Mouse (Mus musculus) frontal cortex, adult 2 months (tissue): Measurements from ENCODE around the gene Duox2. TPM values are rescaled to one million over a fixed set of nuclear protein-coding genes. Genes with fewer than 3 reads are reported as not detected.

Experiments
- DNase-seq, 2 experiments: peaks; one replicate each; pipeline ENCODE4 v3.0.0; 2022; ENCODE audit warnings: low spot score in 1 of 2; ENCODE audit errors: extremely low spot score in 1 of 2
- polyA plus RNA-seq: library from polyadenylated mRNA; depleted of rRNA; stranded (reverse); fragments of >200 nt; gene quantifications from 2 replicates; pipeline ENCODE4 v1.2.3, GENCODE M21; 2012

The Duox2 gene
- polyA plus RNA-seq, 1 experiment, result 1.1 TPM

DNA sequence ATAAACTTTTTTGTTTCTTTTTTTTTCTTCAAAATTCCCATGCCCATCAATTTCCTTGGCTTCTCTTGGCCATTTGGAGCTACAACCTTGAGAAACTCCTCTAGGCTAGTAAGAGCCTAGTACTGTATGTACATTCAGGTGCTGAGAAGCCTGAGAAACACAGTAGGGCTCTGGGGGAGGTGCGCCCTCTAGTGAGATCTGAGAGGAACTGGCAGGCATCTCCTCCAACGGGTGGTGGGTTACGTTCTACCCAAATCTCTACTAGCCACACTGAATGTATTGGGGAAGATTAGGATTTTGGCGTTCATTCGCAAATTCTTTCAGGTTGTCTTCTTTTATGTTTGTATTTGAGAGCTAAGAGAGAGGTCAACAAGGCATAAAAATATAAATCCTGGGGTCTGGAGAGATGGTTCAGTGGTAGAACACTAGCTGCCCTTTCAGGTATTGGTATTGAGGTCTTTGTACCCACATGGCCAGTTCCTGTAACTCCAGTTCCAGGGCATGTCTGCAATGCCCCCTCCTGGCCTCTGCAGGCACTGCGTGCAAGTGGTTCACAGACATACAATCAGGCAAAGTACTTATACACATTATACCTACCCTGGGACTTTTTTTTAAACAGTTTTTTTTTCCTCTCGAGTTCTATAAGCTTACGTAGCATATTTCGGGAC is 4.5 kb upstream of the Duox2 start:
- peak; percentile 13 to 83 for DNase-seq

- DNase-seq, result no peak
These were observed 3.8 kb upstream of the Duox2 start for GRCm38 (mm10) chr2:122301921-122302573.

DNA sequence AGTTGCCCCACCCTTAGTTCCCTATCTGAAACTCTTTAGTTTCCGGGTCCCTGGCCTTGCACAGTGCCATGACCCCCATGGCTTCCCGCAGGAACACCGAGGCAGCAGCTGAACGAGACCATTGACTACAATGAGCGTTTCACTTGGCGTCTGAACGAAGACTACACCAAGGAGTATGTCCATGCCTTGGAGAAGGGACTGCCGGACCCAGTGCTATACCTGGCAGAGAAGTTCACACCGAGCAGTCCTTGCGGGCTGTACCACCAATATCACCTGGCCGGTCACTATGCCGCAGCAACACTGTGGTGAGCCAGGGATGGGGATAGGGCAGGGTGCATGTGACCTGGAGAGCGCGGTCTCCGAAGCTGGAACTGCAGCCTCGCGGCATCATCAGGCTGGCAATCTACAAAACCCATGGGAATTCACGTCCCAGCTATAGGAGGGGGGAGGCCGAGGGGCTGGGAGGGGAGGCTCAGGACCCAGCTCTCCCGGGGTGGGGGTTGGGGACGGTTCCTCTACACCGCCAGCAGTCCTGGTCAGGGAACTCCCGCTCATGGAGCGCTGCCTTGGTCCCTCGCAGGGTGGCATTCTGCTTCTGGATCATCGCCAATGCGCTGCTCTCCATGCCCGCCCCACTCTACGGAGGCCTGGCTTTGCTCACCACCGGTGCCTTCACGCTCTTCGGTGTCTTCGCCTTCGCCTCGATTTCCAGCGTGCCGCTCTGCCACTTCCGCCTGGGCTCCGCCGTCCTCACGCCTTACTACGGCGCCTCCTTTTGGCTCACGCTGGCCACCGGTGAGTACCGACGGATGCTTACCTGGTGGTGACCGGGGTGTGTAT is 3.1 kb upstream of the Duox2 start:
- peak in 1 of 2 experiments; percentile 25 for DNase-seq

DNA sequence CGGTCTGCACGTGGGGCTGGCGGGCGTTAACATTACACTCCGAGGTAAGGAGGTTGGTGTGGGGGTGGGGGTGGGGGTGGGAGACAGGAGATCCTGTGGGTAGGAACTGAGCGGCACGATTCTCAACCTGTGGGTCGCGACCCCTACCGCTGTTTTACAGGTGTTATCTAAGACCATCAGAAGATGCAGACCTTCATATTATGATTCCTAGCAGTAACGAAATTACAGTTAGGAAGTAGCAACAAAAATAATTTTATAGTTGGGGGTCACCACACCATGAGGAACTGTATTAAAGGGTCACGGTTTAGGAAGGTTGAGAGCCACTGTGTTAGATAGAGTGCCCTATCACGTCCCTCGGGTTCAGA is 2.4 kb upstream of the Duox2 start:
- no peak for DNase-seq

DNA sequence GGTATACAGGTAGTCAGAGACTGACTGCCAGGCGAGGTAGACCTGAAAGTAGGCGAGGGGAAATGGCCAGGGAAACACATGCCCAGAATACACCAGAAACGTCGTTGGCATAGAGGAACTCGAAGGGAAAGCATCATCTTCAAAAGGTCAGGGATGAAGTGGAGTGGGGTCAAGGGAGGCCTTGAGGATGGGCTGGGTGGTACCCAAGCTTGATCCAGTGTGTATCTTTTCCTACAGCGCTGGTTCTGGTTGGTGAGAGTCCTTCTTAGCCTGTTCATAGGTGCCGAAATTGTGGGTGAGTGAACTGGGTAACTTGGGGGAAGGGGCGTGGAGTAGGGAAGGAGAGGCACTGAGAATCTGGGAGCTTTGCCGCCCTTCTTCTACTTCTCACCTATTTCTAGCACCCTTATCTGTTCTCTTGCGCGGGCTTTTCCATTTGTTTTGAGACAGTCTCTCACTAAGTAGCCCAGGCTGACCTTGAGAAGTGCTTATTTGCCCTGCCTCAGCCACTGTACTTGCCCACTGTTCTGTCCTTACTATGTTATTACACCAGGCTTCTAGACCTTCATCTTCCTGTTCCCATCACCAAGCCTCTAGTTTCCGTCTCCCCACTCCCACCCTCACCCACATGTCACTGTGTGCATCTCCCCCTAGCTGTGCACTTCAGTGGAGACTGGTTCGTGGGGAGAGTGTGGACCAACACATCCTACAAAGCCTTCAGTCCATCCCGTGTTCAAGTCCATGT is 1.8 kb upstream of the Duox2 start:
- DNase-seq, result no peak

DNA sequence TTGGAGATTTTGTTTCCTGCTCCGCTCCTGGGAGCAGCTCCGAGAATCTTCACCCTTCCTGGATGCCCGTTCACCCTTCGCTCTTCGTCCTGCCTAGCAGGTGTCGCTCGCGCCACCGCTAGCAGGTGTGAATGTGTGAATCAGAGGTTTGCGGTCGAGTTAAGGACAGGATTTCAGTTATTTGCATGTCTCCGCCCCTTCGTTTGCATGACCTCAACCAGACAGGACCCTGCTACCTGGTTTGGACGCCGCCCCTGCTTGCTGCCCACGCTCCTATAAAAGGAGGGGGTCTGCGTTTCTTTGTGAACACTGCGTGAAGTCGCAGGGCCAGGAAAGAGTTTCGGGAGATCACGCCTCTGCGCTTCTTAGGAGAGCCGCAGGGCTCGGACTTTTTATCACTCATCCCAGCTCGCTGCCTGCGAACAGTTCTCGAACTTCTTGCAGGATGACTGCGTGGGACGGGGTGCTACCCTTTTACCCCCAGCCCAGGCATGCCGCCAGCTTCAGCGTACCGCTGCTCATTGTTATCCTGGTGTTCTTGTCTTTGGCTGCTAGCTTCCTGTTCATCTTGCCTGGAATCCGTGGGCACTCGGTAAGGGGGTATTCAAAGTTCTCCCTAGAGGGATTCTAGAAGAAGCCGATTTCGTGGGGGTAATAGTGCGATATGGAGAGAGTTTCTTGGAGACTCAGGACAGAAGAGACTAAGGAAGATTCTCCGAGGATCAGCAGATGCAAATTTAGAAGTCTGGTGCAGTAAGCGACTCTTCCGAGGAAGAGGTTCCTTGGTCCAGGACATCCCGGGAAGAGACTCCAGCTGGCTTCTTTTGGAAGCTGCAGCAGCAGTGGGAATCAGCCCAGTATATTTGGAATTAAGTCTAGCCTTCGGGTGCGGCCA is 594 bp upstream of the Duox2 start, which contains the start of gene Duoxa2:
Gene Duoxa2, plus strand, starts transcription at position 305 of the 895 bp plus-strand sequence.
- no peak for DNase-seq

- no peak for DNase-seq
These were observed 766 bp downstream of the Duox2 start for GRCm38 (mm10) chr2:122297271-122298095.

DNA sequence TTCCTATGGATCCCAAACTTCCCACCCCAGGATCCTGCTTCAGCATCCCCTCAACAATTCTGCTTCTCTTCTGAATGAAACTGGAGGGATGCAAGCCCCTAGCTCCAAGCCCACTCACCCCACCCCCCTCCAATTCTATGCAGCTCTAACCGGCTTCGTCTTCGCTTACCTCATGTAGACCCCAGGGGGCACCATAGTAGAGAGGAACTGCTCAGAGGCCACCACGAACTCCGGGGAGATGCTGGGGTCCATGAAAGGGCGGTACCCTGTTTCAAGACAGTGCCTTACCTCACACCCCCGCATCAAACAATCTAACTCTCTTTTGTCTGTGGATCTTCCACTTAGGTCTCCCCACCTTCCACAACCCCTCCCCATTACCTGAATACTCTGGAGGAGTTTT is 3.3 kb downstream of the Duox2 start:
- no peak for DNase-seq

- no peak for DNase-seq
These were observed 12.1 kb downstream of the Duox2 start for GRCm38 (mm10) chr2:122286137-122286536.

GRCm38 (mm10) chr2:122284091-122284490 is 14.2 kb downstream of the Duox2 start:
- DNase-seq, result no peak

DNA sequence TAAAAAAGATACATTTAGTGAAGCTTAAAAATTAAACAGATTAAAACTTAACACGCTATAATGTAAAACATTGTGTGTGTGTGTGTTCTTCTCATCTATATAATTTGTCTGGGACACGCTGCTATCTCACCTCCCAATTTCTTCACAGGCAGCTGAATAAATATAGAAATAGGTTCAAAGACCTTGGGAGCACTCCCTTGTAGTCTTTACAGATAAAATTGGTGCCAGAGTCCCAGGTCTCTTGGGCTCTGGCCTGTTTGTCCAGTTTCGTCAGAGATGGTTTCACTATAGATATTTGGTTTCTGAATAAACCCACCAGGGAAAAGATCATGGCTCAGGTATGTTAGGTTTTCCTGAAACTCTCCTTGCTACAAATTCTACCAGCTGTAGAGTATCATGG is 19.5 kb downstream of the Duox2 start:
- DNase-seq, result no peak

GRCm38 (mm10) chr2:122266407-122267193 is 31.6 kb downstream of the Duox2 start:
- no peak for DNase-seq

- DNase-seq, result peak in 1 of 2 experiments; percentile 11
These were observed 33.6 kb downstream of the Duox2 start for GRCm38 (mm10) chr2:122264690-122265089.

DNA sequence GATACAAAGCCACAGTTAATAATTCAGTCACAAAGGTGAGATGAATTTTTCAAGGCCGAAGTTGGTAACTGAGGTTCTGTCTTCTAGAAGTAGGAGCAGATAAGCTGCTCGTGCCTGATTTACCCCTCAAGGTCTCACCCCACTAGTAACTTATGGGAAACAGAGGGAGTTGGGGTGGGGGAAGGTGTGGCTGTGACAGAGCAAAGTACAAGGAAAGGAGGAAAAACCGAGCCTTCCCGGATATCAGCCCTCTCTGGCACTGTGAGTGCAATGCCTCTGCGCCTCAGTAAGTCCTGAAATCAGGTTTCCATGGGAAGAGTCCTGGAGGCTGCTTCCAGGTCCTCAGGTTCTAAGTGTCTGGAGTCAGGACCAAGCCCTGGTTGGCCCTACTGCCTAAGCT is 37.5 kb downstream of the Duox2 start:
- no peak for DNase-seq

- peak; percentile 11 to 63 for DNase-seq
These were observed 42.3 kb downstream of the Duox2 start for GRCm38 (mm10) chr2:122255997-122256396.

- no peak for DNase-seq
These were observed 50.5 kb downstream of the Duox2 start for GRCm38 (mm10) chr2:122247786-122248185.

GRCm38 (mm10) chr2:122243671-122244131 is 54.5 kb downstream of the Duox2 start:
- peak; percentile 58 to 88 for DNase-seq

GRCm38 (mm10) chr2:122241935-122242334 is 56.3 kb downstream of the Duox2 start:
- no peak for DNase-seq
